Mouse (Mus musculus): ENCODE measurements at regions not wholly inside any gene's neighbourhood (a gene's known extent, or its start where the extent isn't known, plus 50 kb on each side); places are given as distances from the start of the nearest gene placed in this dataset.

DNA sequence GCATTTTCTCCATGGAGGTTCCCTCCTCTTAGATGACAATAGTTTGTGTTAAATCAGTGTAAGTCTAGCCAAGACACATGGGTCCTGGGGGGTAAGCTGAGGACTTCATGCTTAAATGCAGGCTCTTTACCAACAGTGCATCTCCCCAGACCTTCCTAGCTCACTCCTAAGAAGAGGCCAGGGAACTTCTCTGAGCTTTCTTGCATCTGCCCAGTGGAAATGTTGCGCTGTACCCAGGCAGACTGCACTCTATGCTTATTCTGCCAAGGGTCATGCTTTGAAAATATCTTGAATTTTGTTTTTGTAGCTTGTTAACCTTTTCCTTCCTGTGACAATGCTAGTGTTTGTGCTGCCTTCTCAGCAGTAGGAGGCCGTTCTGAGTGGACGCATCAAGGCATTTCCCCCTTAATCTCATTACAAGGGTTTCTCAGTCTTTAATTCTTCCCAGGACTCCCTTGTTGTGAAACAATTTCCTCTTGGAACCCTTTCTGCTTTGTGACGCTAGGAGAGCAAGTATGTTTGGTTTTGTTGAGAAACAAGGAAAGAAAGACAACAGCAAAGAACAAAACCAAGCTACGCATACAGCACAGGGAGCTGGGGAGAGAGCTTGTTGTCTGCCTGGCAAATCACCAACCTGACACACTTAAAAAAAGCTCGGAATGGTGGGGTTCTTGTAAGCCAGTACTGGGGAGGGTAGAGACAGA is 88.3 kb upstream of the Irf2bp2 start:
- TF ChIP-seq CTCF (IDR thresholded peaks at IDR 0.05; ENCODE audit: control insufficient read depth, insufficient read depth, low read length) (no peak), POLR2A (IDR thresholded peaks at IDR 0.05; ENCODE audit: borderline replicate concordance, control insufficient read depth, low read depth, low read length) (no peak)

All from bone marrow, adult 2 months (tissue).